Mouse (Mus musculus) myocyte (in vitro differentiated cells): Measurements from ENCODE around the gene Robo1. TPM values are rescaled to one million over a fixed set of nuclear protein-coding genes. Genes with fewer than 3 reads are reported as not detected.
"Not testable (repeated sequence)": the region's sequence is repeated elsewhere in the genome, so short reads cannot be mapped to it uniquely, and the experiment has no call there.

Experiments
- H3K27me3 ChIP-seq: one replicate; pipeline ENCODE4 v1.6.1; 2011; ENCODE audit not compliant: control insufficient read depth, insufficient read depth, insufficient read length
- H3K36me3 ChIP-seq: one replicate; pipeline ENCODE4 v1.6.1; 2011; ENCODE audit not compliant: control insufficient read depth, insufficient read depth
- H3K4me2 ChIP-seq: one replicate; pipeline ENCODE4 v1.6.1; 2011; ENCODE audit warnings: low read depth, control low read depth
- H3K4me3 ChIP-seq: one replicate; pipeline ENCODE4 v1.5.1; 2011; ENCODE audit warnings: mild to moderate bottlenecking, control low read depth, moderate library complexity
- H3K79me2 ChIP-seq: one replicate; pipeline ENCODE4 v1.6.1; 2011; ENCODE audit not compliant: control insufficient read depth, insufficient read depth
- H3ac ChIP-seq: one replicate; pipeline ENCODE4 v1.6.1; 2011; ENCODE audit not compliant: control insufficient read depth, insufficient read length
- CEBPB ChIP-seq: IDR thresholded peaks from 2 replicates; pipeline ENCODE4 v1.6.1; 2011; ENCODE audit warnings: mild to moderate bottlenecking, moderate library complexity; ENCODE audit not compliant: poor library complexity, insufficient read depth, severe bottlenecking
- E2F4 ChIP-seq: IDR thresholded peaks from one replicate; pipeline ENCODE4 v1.6.1; 2011; ENCODE audit warnings: mild to moderate bottlenecking, control low read depth, moderate library complexity; ENCODE audit not compliant: insufficient read depth
- MAX ChIP-seq: IDR thresholded peaks from one replicate; pipeline ENCODE4 v1.6.1; 2011; ENCODE audit warnings: low read depth, mild to moderate bottlenecking, control low read depth
- MYOD1 ChIP-seq, 3 experiments: IDR thresholded peaks; one replicate each; pipeline ENCODE4 v1.6.1; 2011; ENCODE audit warnings: control low read depth in 2 of 3, low read depth in 2 of 3, mild to moderate bottlenecking in 2 of 3, moderate library complexity in 1 of 3; ENCODE audit not compliant: insufficient read length in 2 of 3, control insufficient read depth in 1 of 3
- MYOG ChIP-seq, 3 experiments: IDR thresholded peaks; one replicate each; pipeline ENCODE4 v1.6.1; 2011; ENCODE audit warnings: control low read depth in 2 of 3, low read depth in 2 of 3, mild to moderate bottlenecking in 2 of 3; ENCODE audit not compliant: insufficient read length in 2 of 3, control insufficient read depth in 1 of 3, insufficient read depth in 1 of 3
- POLR2A ChIP-seq: IDR thresholded peaks from one replicate; pipeline ENCODE4 v1.6.1; 2011; ENCODE audit warnings: low read depth, mild to moderate bottlenecking, control low read depth, moderate library complexity; ENCODE audit not compliant: insufficient read length
- POLR2AphosphoS2 ChIP-seq: IDR thresholded peaks from one replicate; pipeline ENCODE4 v1.6.1; 2011; ENCODE audit warnings: low read depth, control low read depth; ENCODE audit not compliant: insufficient read length
- REST ChIP-seq: IDR thresholded peaks from one replicate; pipeline ENCODE4 v1.6.1; 2011; ENCODE audit warnings: mild to moderate bottlenecking, control low read depth, moderate library complexity; ENCODE audit not compliant: insufficient read depth, insufficient read length
- SRF ChIP-seq: IDR thresholded peaks from one replicate; pipeline ENCODE4 v1.6.1; 2011; ENCODE audit warnings: low read depth; ENCODE audit not compliant: control insufficient read depth, insufficient read length
- TCF12 ChIP-seq: IDR thresholded peaks from one replicate; pipeline ENCODE4 v1.6.1; 2011; ENCODE audit warnings: mild to moderate bottlenecking, control low read depth; ENCODE audit not compliant: poor library complexity, insufficient read depth, severe bottlenecking
- TCF3 ChIP-seq: IDR thresholded peaks from one replicate; pipeline ENCODE4 v1.6.1; 2011; ENCODE audit warnings: low read depth, control low read depth; ENCODE audit not compliant: insufficient read length
- USF1 ChIP-seq: IDR thresholded peaks from one replicate; pipeline ENCODE4 v1.6.1; 2011; ENCODE audit warnings: low read depth, mild to moderate bottlenecking, control low read depth, moderate library complexity
- polyA plus RNA-seq: library from polyadenylated mRNA; unstranded; fragments of >200 nt; fragmentation: generic; extraction: Trizol; gene quantifications from one replicate; pipeline ENCODE4 v1.2.1, GENCODE M21; 2012; ENCODE audit warnings: missing spikeins

Robo1 gene
- polyA plus RNA-seq, 1 experiment: 3.5 TPM

DNA sequence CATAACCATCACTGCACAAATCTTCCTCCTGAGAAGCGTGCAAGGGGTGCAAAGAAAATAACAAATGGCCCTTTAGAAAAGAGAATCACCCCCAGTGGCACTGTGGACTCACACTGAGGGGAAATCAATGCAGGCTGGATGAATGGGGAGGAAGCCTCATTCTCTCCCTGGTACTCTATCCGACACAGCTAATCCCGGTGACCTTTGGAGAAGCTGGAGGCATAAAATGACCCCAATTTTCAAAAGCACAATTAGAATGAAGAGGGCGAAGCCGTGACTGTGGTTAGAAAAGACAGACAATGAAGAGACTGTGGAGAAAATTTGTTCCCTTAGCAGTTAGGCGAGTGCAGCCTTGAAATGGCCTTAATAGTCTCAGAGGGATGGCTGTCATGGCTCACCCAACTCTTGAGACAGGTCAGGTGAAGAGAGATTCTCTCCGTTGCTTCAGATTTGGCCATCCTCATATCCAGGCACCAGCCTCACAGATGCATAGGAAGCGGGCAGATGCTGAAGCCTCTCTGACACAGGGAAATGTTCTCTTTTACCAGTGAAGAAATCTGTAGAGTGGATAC, 243.7 kb downstream of the Robo1 start:
- no peak overlapping the region for H3ac ChIP-seq
- TF ChIP-seq MYOD1 (IDR thresholded peaks at IDR 0.05; ENCODE audit: control insufficient read depth in 1 of 3, insufficient read length in 2 of 3, low read depth in 2 of 3) (no peak), MYOG (IDR thresholded peaks at IDR 0.05; ENCODE audit: control insufficient read depth in 1 of 3, insufficient read depth in 1 of 3, insufficient read length in 2 of 3, low read depth in 2 of 3) (no peak), MAX (no peak), REST (no peak), POLR2A (no peak), TCF3 (no peak), CEBPB (no peak), SRF (no peak)
- no peaks in the 10 kb centered on the region for H3K27me3 ChIP-seq
- no peak overlapping the region for H3K4me3 ChIP-seq
- H3K4me2 ChIP-seq: no peak overlapping the region
- no peaks in the 10 kb centered on the region for H3K79me2 ChIP-seq
- H3K36me3 ChIP-seq: no peaks in the 10 kb centered on the region

DNA sequence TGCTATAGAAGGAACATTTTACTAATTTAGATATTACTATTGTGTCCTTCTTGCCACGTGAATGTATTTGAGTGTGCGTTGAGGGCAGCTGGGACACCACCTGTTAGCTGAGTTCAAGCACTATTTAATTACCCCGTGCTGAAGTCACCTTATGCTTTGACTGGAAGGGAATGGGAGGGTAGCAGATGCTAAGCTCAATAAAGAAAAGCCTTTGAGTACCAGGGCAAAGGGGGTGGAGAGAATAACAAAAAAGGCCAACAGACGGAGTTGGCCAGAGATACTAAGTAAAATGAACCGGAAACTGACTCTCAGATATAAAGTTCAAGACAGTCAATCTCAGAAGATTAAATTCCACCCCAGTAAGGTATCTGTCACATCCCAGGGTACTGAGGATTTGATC, 245.6 kb downstream of the Robo1 start:
- H3K4me3 ChIP-seq: no peak overlapping the region
- no peaks in the 10 kb centered on the region for H3K36me3 ChIP-seq
- H3K27me3 ChIP-seq: no peaks in the 10 kb centered on the region
- no peaks in the 10 kb centered on the region for H3K79me2 ChIP-seq
- no peak overlapping the region for H3K4me2 ChIP-seq
- H3ac ChIP-seq: no peak overlapping the region
- TF ChIP-seq CEBPB (no peak), POLR2A (no peak), MYOD1 (IDR thresholded peaks at IDR 0.05; ENCODE audit: control insufficient read depth in 1 of 3, insufficient read length in 2 of 3, low read depth in 2 of 3) (no peak), USF1 (no peak), MYOG (IDR thresholded peaks at IDR 0.05; ENCODE audit: control insufficient read depth in 1 of 3, insufficient read depth in 1 of 3, insufficient read length in 2 of 3, low read depth in 2 of 3) (no peak), SRF (no peak), TCF12 (no peak), POLR2AphosphoS2 (no peak), E2F4 (no peak), REST (no peak), TCF3 (no peak), MAX (no peak)

- H3K4me3 ChIP-seq, H3ac ChIP-seq, H3K79me2 ChIP-seq, H3K36me3 ChIP-seq, H3K27me3 ChIP-seq, H3K4me2 ChIP-seq: not testable (repeated sequence)
Measured at GRCm38 (mm10) chr16:72562149-72562548, 254.0 kb downstream of the Robo1 start.

GRCm38 (mm10) chr16:72563196-72563963, 255.3 kb downstream of the Robo1 start:
- Histone ChIP-seq H3K79me2 (no peaks in the 10 kb centered on the region), H3K4me2 (no peak overlapping the region), H3ac (no peak overlapping the region), H3K27me3 (no peaks in the 10 kb centered on the region), H3K4me3 (no peak overlapping the region), H3K36me3 (no peaks in the 10 kb centered on the region)
- TF ChIP-seq E2F4: no peak
- no peak for TF ChIP-seq MYOG (IDR thresholded peaks at IDR 0.05; ENCODE audit: control insufficient read depth in 1 of 3, insufficient read depth in 1 of 3, insufficient read length in 2 of 3, low read depth in 2 of 3)
- no peak for TF ChIP-seq SRF
- no peak for TF ChIP-seq TCF3
- no peak for TF ChIP-seq MYOD1 (IDR thresholded peaks at IDR 0.05; ENCODE audit: control insufficient read depth in 1 of 3, insufficient read length in 2 of 3, low read depth in 2 of 3)
- no peak for TF ChIP-seq TCF12
- no peak for TF ChIP-seq POLR2A
- TF ChIP-seq POLR2AphosphoS2: no peak
- no peak for TF ChIP-seq REST
- TF ChIP-seq USF1: no peak
- no peak for TF ChIP-seq CEBPB
- no peak for TF ChIP-seq MAX

DNA sequence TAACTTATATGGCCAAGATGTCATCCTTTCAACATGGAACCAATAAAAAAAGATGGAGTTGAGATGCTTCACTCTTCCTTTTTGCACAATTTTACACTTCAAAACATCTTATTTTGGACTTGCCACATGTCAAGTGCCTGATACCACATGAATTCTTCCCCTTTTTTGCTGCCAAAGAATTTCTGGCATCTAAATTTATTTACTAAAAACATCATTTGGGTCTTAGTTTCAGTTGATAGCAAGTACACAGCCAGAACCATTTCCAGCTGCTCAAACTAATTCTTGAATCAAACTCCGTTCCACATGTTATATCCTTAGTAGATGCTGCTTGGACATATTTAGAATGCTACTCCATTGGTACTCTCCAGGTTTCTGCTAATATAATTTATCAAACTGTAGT, 267.1 kb downstream of the Robo1 start:
- Histone ChIP-seq H3K4me3 (no peak overlapping the region), H3K4me2 (no peak overlapping the region), H3K27me3 (no peaks in the 10 kb centered on the region), H3K79me2 (no peaks in the 10 kb centered on the region), H3K36me3 (no peaks in the 10 kb centered on the region), H3ac (no peak overlapping the region)
- TF ChIP-seq REST: no peak
- TF ChIP-seq POLR2AphosphoS2: no peak
- no peak for TF ChIP-seq POLR2A
- no peak for TF ChIP-seq MYOG (IDR thresholded peaks at IDR 0.05; ENCODE audit: control insufficient read depth in 1 of 3, insufficient read depth in 1 of 3, insufficient read length in 2 of 3, low read depth in 2 of 3)
- no peak for TF ChIP-seq SRF
- TF ChIP-seq E2F4: no peak
